ENCODE assay signal across 25 mouse cellular contexts in the genomic region with DNA sequence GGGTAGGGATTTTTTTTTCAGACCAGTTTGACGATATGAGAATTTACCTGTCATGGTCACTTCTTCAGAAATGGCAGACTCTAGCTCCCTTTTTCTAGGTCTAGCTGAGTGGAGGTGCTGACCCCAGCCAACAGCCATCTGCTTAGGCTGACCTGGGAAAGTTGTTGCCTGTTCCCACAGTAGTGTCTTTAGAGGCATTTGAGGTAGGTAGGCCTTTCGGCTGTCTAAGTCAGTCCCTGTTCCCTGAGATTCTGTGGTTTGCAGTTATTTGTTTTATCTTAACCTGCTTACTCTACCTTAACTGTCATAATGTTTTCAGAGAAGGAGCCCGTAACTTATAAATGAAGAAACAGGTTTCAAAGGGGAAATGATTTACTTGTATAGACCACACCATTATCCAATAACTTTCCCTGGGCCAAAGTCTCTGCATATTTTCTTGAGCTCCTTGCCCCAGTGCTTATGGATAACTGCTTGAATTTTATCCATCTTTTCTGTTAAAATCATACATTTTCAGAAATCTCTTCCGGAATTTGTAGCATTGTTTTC.
"Had no signal": no experiment of that assay in that cellular context is flagged by ENCODE, and none has a peak within 500 bp of the region (broad histone marks: within the 10 kb centered on the region; RNA-seq: fewer than 3 reads in every experiment).

No protein-coding gene starts in this region.

- H3K36me3 ChIP-seq: heart, embryonic 10.5 days; heart, embryonic 12.5 days; hindbrain, embryonic 10.5 days; hindbrain, embryonic 12.5 days; intestine, embryonic 15.5 days; limb, embryonic 10.5 days; limb, embryonic 12.5 days; liver, embryonic 13.5 days; liver, embryonic 15.5 days had no signal

- H3K9me3 ChIP-seq: heart, embryonic 10.5 days; heart, embryonic 12.5 days; hindbrain, embryonic 12.5 days; intestine, embryonic 15.5 days; limb, embryonic 10.5 days; liver, embryonic 13.5 days; liver, embryonic 15.5 days had no signal

- DNase-seq: gastrocnemius, adult 2 months; gastrocnemius, postnatal 10 days; gastrocnemius, postnatal 25 days; heart, adult 18-20 months; heart, postnatal 10 days; heart, postnatal 4 days; liver; liver, embryonic 13.5 days; liver, postnatal 0 days had no signal

- H3K9ac ChIP-seq: heart, embryonic 12.5 days; hindbrain, embryonic 12.5 days; hindbrain, embryonic 14.5 days; intestine, embryonic 15.5 days; limb, embryonic 12.5 days; liver, embryonic 13.5 days; liver, embryonic 15.5 days; liver, postnatal 0 days had no signal

- H3K4me3 ChIP-seq: gastrocnemius, adult 2 months; heart, embryonic 10.5 days; heart, embryonic 12.5 days; hindbrain, embryonic 10.5 days; hindbrain, embryonic 12.5 days; intestine, embryonic 15.5 days; layer of hippocampus, adult 2 months; left cerebral cortex, adult 2 months; limb, embryonic 10.5 days; limb, embryonic 12.5 days; liver, embryonic 13.5 days; liver, embryonic 15.5 days had no signal

- H3K4me1 ChIP-seq: heart, embryonic 10.5 days; heart, embryonic 12.5 days; hindbrain, embryonic 12.5 days; intestine, embryonic 15.5 days; liver, embryonic 13.5 days; liver, embryonic 15.5 days had no signal

- H3K4me2 ChIP-seq: heart, embryonic 12.5 days; hindbrain, embryonic 12.5 days; hindbrain, embryonic 14.5 days; intestine, embryonic 15.5 days; limb, embryonic 12.5 days; liver, embryonic 11.5 days; liver, embryonic 13.5 days; liver, embryonic 15.5 days had no signal

- H3K27ac ChIP-seq: gastrocnemius, adult 2 months; heart, embryonic 10.5 days; hindbrain, embryonic 10.5 days; hindbrain, embryonic 12.5 days; hindbrain, embryonic 14.5 days; intestine, embryonic 15.5 days; layer of hippocampus, adult 2 months; left cerebral cortex, adult 2 months; limb, embryonic 10.5 days; limb, embryonic 12.5 days; liver, embryonic 13.5 days; liver, embryonic 15.5 days had no signal

- H3K27me3 ChIP-seq: heart, embryonic 12.5 days; hindbrain, embryonic 12.5 days; intestine, embryonic 15.5 days; limb, embryonic 12.5 days; liver, embryonic 13.5 days; liver, embryonic 15.5 days had no signal

- ATAC-seq: forebrain, embryonic 16.5 days; hindbrain, embryonic 16.5 days; inflammation-experienced regulatory T-cells, adult 6 months; intestine, embryonic 15.5 days; intestine, postnatal 0 days; liver, postnatal 0 days had no signal
